Mouse (Mus musculus): ENCODE measurements around the gene Dnali1.
A peak's percentile ranks its signal among the peaks of the same experiment; 100 is the strongest.

Dnali1 gene

GRCm38 (mm10) chr4:125065517-125066307 is at the start of gene Dnali1:
Dnali1 (minus strand) TSS chr4:125065703.
- DNase-seq (ENCODE audit: low spot score in 2 of 2): peak; percentile 60 to 74

GRCm38 (mm10) chr4:125115081-125115480 is 49.6 kb upstream of the Dnali1 start:
- no peak for DNase-seq (ENCODE audit: low spot score in 2 of 2)

GRCm38 (mm10) chr4:125114638-125115037 is 49.1 kb upstream of the Dnali1 start:
- DNase-seq (ENCODE audit: low spot score in 2 of 2): peak; percentile 82 to 93

GRCm38 (mm10) chr4:125105354-125105753 is 39.9 kb upstream of the Dnali1 start:
- no peak for DNase-seq (ENCODE audit: low spot score in 2 of 2)

GRCm38 (mm10) chr4:125101334-125101733 is 35.8 kb upstream of the Dnali1 start:
- no peak for DNase-seq (ENCODE audit: low spot score in 2 of 2)

GRCm38 (mm10) chr4:125099458-125099857 is 34.0 kb upstream of the Dnali1 start:
- DNase-seq (ENCODE audit: low spot score in 2 of 2): peak; percentile 81 to 96

GRCm38 (mm10) chr4:125097412-125097811 is 31.9 kb upstream of the Dnali1 start:
- DNase-seq (ENCODE audit: low spot score in 2 of 2): no peak

GRCm38 (mm10) chr4:125096066-125096465 is 30.6 kb upstream of the Dnali1 start:
- DNase-seq (ENCODE audit: low spot score in 2 of 2): no peak

- no peak for DNase-seq (ENCODE audit: low spot score in 2 of 2)
Observed at GRCm38 (mm10) chr4:125093031-125093430, 27.5 kb upstream of the Dnali1 start.

- DNase-seq (ENCODE audit: low spot score in 2 of 2): peak; percentile 82 to 92
Observed at GRCm38 (mm10) chr4:125085346-125085841, 19.9 kb upstream of the Dnali1 start.

- peak; percentile 92 to 99 for DNase-seq (ENCODE audit: low spot score in 2 of 2)
Observed at GRCm38 (mm10) chr4:125084403-125085345, 19.2 kb upstream of the Dnali1 start, which contains the start of gene Meaf6. Meaf6 (plus strand) TSS chr4:125085134.

GRCm38 (mm10) chr4:125078698-125079097 is 13.2 kb upstream of the Dnali1 start:
- DNase-seq (ENCODE audit: low spot score in 2 of 2): no peak

GRCm38 (mm10) chr4:125077700-125078099 is 12.2 kb upstream of the Dnali1 start:
- DNase-seq (ENCODE audit: low spot score in 2 of 2): no peak

GRCm38 (mm10) chr4:125066490-125067370 is 1.2 kb upstream of the Dnali1 start, which contains the start of gene Snip1:
Snip1 (plus strand) TSS chr4:125066672.
- DNase-seq (ENCODE audit: low spot score in 2 of 2): peak; percentile 90 to 94

GRCm38 (mm10) chr4:125063829-125064228 is 1.7 kb downstream of the Dnali1 start:
- DNase-seq (ENCODE audit: low spot score in 2 of 2): no peak

- DNase-seq (ENCODE audit: low spot score in 2 of 2): peak; percentile 41 to 71
Observed at GRCm38 (mm10) chr4:125059025-125059424, 6.5 kb downstream of the Dnali1 start.

- no peak for DNase-seq (ENCODE audit: low spot score in 2 of 2)
Observed at GRCm38 (mm10) chr4:125058033-125058432, 7.5 kb downstream of the Dnali1 start.

GRCm38 (mm10) chr4:125057273-125057672 is 8.2 kb downstream of the Dnali1 start:
- DNase-seq (ENCODE audit: low spot score in 2 of 2): no peak

- no peak for DNase-seq (ENCODE audit: low spot score in 2 of 2)
Observed at GRCm38 (mm10) chr4:125056476-125056875, 9.0 kb downstream of the Dnali1 start.

GRCm38 (mm10) chr4:125055385-125055784 is 10.1 kb downstream of the Dnali1 start:
- DNase-seq (ENCODE audit: low spot score in 2 of 2): no peak

- DNase-seq (ENCODE audit: low spot score in 2 of 2): no peak
Observed at GRCm38 (mm10) chr4:125044454-125044853, 21.0 kb downstream of the Dnali1 start.

All from spleen, postnatal 4 days (tissue).